Mouse (Mus musculus) gonadal fat pad, adult 2 months (tissue): ENCODE measurements at regions not wholly inside any gene's neighbourhood (a gene's known extent, or its start where the extent isn't known, plus 50 kb on each side); places are given as distances from the start of the nearest gene placed in this dataset.

Source experiments
- DNase-seq: peaks from one replicate; pipeline ENCODE4 v3.0.0-alpha.2; 2012; ENCODE audit warnings: low read depth

GRCm38 (mm10) chr14:102403397-102404115 is 578.9 kb downstream of the Kctd12 start:
- no peak for DNase-seq

- no peak for DNase-seq
These were observed 580.3 kb downstream of the Kctd12 start for GRCm38 (mm10) chr14:102402061-102402689.

GRCm38 (mm10) chr14:102396036-102396734 is 586.3 kb downstream of the Kctd12 start:
- no peak for DNase-seq

GRCm38 (mm10) chr14:102392351-102392750 is 590.1 kb downstream of the Kctd12 start:
- DNase-seq: no peak

GRCm38 (mm10) chr14:102372994-102373567 is 609.4 kb downstream of the Kctd12 start:
- DNase-seq: no peak

- DNase-seq: no peak
These were observed 620.8 kb downstream of the Kctd12 start for GRCm38 (mm10) chr14:102361589-102361988.

GRCm38 (mm10) chr14:102329409-102329808 is 599.7 kb downstream of the Lmo7 start:
- no peak for DNase-seq

- no peak for DNase-seq
These were observed 576.6 kb downstream of the Lmo7 start for GRCm38 (mm10) chr14:102306332-102306731.

GRCm38 (mm10) chr14:102302826-102303225 is 573.1 kb downstream of the Lmo7 start:
- no peak for DNase-seq

- no peak for DNase-seq
These were observed 570.5 kb downstream of the Lmo7 start for GRCm38 (mm10) chr14:102300251-102300650.

GRCm38 (mm10) chr14:102291361-102291760 is 561.6 kb downstream of the Lmo7 start:
- no peak for DNase-seq

GRCm38 (mm10) chr14:102250076-102250475 is 520.3 kb downstream of the Lmo7 start:
- no peak for DNase-seq

- no peak for DNase-seq
These were observed 518.8 kb downstream of the Lmo7 start for GRCm38 (mm10) chr14:102248581-102248980.

- no peak for DNase-seq
These were observed 518.3 kb downstream of the Lmo7 start for GRCm38 (mm10) chr14:102248023-102248422.

- no peak for DNase-seq
These were observed 514.2 kb downstream of the Lmo7 start for GRCm38 (mm10) chr14:102243806-102244536.

- no peak for DNase-seq
These were observed 487.0 kb downstream of the Lmo7 start for GRCm38 (mm10) chr14:102216581-102217368.

GRCm38 (mm10) chr14:102215267-102215964 is 485.7 kb downstream of the Lmo7 start:
- no peak for DNase-seq

- DNase-seq: no peak
These were observed 482.3 kb downstream of the Lmo7 start for GRCm38 (mm10) chr14:102212079-102212478.

GRCm38 (mm10) chr14:102204881-102205671 is 475.3 kb downstream of the Lmo7 start:
- DNase-seq: no peak

- DNase-seq: no peak
These were observed 469.7 kb downstream of the Lmo7 start for GRCm38 (mm10) chr14:102199430-102199829.
